Mouse (Mus musculus) heart, postnatal 0 days (tissue): ENCODE results near the gene Pabpc6. TPM values are rescaled to one million over a fixed set of nuclear protein-coding genes. Genes with fewer than 3 reads are reported as not detected.

ENCODE experiments used
- ATAC-seq: fragments of 200-750 bp; cut with Nextera tagmentation; 2 replicates; pipeline ENCODE4 v1.8.0; 2017; ENCODE audit warnings: low read depth, moderate number of reproducible peaks, moderate library complexity; ENCODE audit not compliant: insufficient read depth
- DNase-seq: peaks from one replicate; pipeline ENCODE4 v3.0.0-alpha.2; 2016; ENCODE audit warnings: low spot score
- H3K27ac ChIP-seq: fragments of 300-500 bp; sonication (generic); 2 replicates; pipeline ENCODE4 v1.5.1; 2014; ENCODE audit warnings: low read depth, mild to moderate bottlenecking
- H3K27me3 ChIP-seq: fragments of 300-500 bp; sonication (generic); 2 replicates; pipeline ENCODE4 v1.6.1; 2014; ENCODE audit warnings: low read length, mixed read lengths; ENCODE audit not compliant: control insufficient read depth, insufficient read depth
- H3K36me3 ChIP-seq: fragments of 300-500 bp; sonication (generic); replicated peaks from 2 replicates; pipeline ENCODE4 v1.6.1; 2014; ENCODE audit warnings: low read length, mixed read lengths; ENCODE audit not compliant: control insufficient read depth, insufficient read depth
- H3K4me1 ChIP-seq: fragments of 300-500 bp; sonication (generic); 2 replicates; pipeline ENCODE4 v1.6.1; 2014; ENCODE audit warnings: antibody characterized with exemption; ENCODE audit not compliant: control insufficient read depth, insufficient read depth
- H3K4me2 ChIP-seq: fragments of 300-500 bp; sonication (generic); 2 replicates; pipeline ENCODE4 v1.6.1; 2014; ENCODE audit warnings: low read depth, mild to moderate bottlenecking, low read length, moderate library complexity
- H3K4me3 ChIP-seq: fragments of 300-500 bp; sonication (generic); 2 replicates; pipeline ENCODE4 v1.5.1; 2014; ENCODE audit warnings: low read depth, low read length
- H3K9ac ChIP-seq: fragments of 300-500 bp; sonication (generic); replicated peaks from 2 replicates; pipeline ENCODE4 v1.6.1; 2014; ENCODE audit warnings: low read depth, low read length, mixed read lengths
- H3K9me3 ChIP-seq: fragments of 300-500 bp; sonication (generic); replicated peaks from 2 replicates; pipeline ENCODE4 v1.6.1; 2016; ENCODE audit warnings: low read length; ENCODE audit not compliant: control insufficient read depth
- CTCF ChIP-seq: IDR thresholded peaks from 2 replicates; pipeline ENCODE4 v1.5.1; 2016; ENCODE audit warnings: antibody characterized with exemption, control low read depth, low read depth
- EP300 ChIP-seq: IDR thresholded peaks from 2 replicates; pipeline ENCODE4 v1.6.1; 2016; ENCODE audit warnings: antibody characterized with exemption, low read depth
- WGBS: fragments of 180-500 bp; shearing (Covaris S2); extraction: QIAGEN DNeasy Blood & Tissue Kit; methylation state at CpG from one replicate; pipeline ENCODE4 v1.1.7; 2014; 5-methylcytosine and 5-hydroxymethylcytosine counted together
- polyA plus RNA-seq: library from polyadenylated mRNA; unstranded; fragments of >200 nt; fragmentation: Nextera tagmentation; extraction: Ambion mirVana; gene quantifications from 2 replicates; pipeline ENCODE4 v1.2.1, GENCODE M21; 2015
- total RNA-seq: library from RNA; depleted of rRNA; stranded (reverse); fragments of >200 nt; gene quantifications from 2 replicates; pipeline ENCODE4 v1.2.3, GENCODE M21; 2014; ENCODE audit warnings: low replicate concordance

The Pabpc6 gene
- total and polyA plus RNA-seq, 2 experiments from 2014 or later, result not detected

GRCm38 (mm10) chr17:9647644-9648043, 21.9 kb downstream of the Pabpc6 start:
- WGBS, result 62% methylated on average over 4 of the region's 4 CpGs
- Histone ChIP-seq H3K4me1 (peaks cover 8% of the 10 kb centered on the region), H3K9ac (no peak overlapping the region), H3K36me3 (no peaks in the 10 kb centered on the region), H3K27me3 (no peaks in the 10 kb centered on the region), H3K9me3 (no peaks in the 10 kb centered on the region), H3K27ac (no peak overlapping the region), H3K4me2 (no peak overlapping the region), H3K4me3 (no peak overlapping the region)
- ATAC-seq, result no peak
- TF ChIP-seq EP300 (no peak), CTCF (no peak)
- DNase-seq, result no peak

GRCm38 (mm10) chr17:9643657-9644180, 25.8 kb downstream of the Pabpc6 start:
- Histone ChIP-seq H3K27ac (no peak overlapping the region), H3K27me3 (no peaks in the 10 kb centered on the region), H3K9me3 (no peaks in the 10 kb centered on the region), H3K9ac (no peak overlapping the region), H3K4me3 (no peak overlapping the region), H3K4me1 (peaks cover 8% of the 10 kb centered on the region), H3K36me3 (no peaks in the 10 kb centered on the region), H3K4me2 (no peak overlapping the region)
- WGBS, result 68% methylated on average over 7 of the region's 7 CpGs
- no peak for ATAC-seq
- DNase-seq, result no peak
- TF ChIP-seq EP300 (no peak), CTCF (no peak)

GRCm38 (mm10) chr17:9637011-9637410, 32.5 kb downstream of the Pabpc6 start:
- TF ChIP-seq CTCF (no peak), EP300 (no peak)
- DNase-seq, result no peak
- Histone ChIP-seq H3K9ac (no peak overlapping the region), H3K4me1 (no peaks in the 10 kb centered on the region), H3K4me3 (no peak overlapping the region), H3K27ac (no peak overlapping the region), H3K9me3 (no peaks in the 10 kb centered on the region), H3K4me2 (no peak overlapping the region), H3K27me3 (no peaks in the 10 kb centered on the region), H3K36me3 (no peaks in the 10 kb centered on the region)
- WGBS, result 80% methylated on average over 4 of the region's 4 CpGs
- no peak for ATAC-seq

- WGBS, result 70% methylated on average over 16 of the region's 16 CpGs
- Histone ChIP-seq H3K36me3 (no peaks in the 10 kb centered on the region), H3K4me2 (no peak overlapping the region), H3K27ac (no peak overlapping the region), H3K4me1 (no peaks in the 10 kb centered on the region), H3K27me3 (no peaks in the 10 kb centered on the region), H3K9me3 (no peaks in the 10 kb centered on the region), H3K4me3 (no peak overlapping the region), H3K9ac (no peak overlapping the region)
- TF ChIP-seq EP300 (no peak), CTCF (no peak)
- no peak for DNase-seq
- no peak for ATAC-seq
These were observed 36.8 kb downstream of the Pabpc6 start for GRCm38 (mm10) chr17:9632579-9633252.

- H3K4me1 ChIP-seq, result no peaks in the 10 kb centered on the region
- H3K9me3 ChIP-seq, result no peaks in the 10 kb centered on the region
- no peak overlapping the region for H3K4me3 ChIP-seq
- H3K36me3 ChIP-seq, result no peaks in the 10 kb centered on the region
- DNase-seq, result no peak
- ATAC-seq, result no peak
- no peak overlapping the region for H3K27ac ChIP-seq
- H3K9ac ChIP-seq, result no peak overlapping the region
- TF ChIP-seq EP300 (no peak), CTCF (no peak)
- WGBS, result 66% methylated on average over 5 of the region's 5 CpGs
- H3K27me3 ChIP-seq, result no peaks in the 10 kb centered on the region
- H3K4me2 ChIP-seq, result no peak overlapping the region
These were observed 37.4 kb downstream of the Pabpc6 start for GRCm38 (mm10) chr17:9632140-9632539.

GRCm38 (mm10) chr17:9631081-9631480, 38.4 kb downstream of the Pabpc6 start:
- no peak for ATAC-seq
- Histone ChIP-seq H3K36me3 (no peaks in the 10 kb centered on the region), H3K9ac (no peak overlapping the region), H3K4me2 (no peak overlapping the region), H3K27me3 (no peaks in the 10 kb centered on the region), H3K9me3 (no peaks in the 10 kb centered on the region), H3K4me3 (no peak overlapping the region), H3K27ac (no peak overlapping the region), H3K4me1 (no peaks in the 10 kb centered on the region)
- DNase-seq, result no peak
- TF ChIP-seq EP300, result no peak
- WGBS, result 87% methylated on average over 1 of the region's 1 CpGs
